Mouse (Mus musculus) liver, postnatal 0 days (tissue): ENCODE results near the gene Gpc1.

ENCODE experiments used
- CTCF ChIP-seq: sonication (generic); IDR thresholded peaks from 2 replicates; pipeline ENCODE4 v1.5.1; 2016; ENCODE audit warnings: antibody characterized with exemption, low read depth
- EP300 ChIP-seq: IDR thresholded peaks from 2 replicates; pipeline ENCODE4 v1.6.1; 2016; ENCODE audit warnings: antibody characterized with exemption, low read depth, mild to moderate bottlenecking

GRCm38 (mm10) chr1:92787221-92787620, 44.2 kb upstream of the Gpc1 start:
- TF ChIP-seq CTCF: no peak
- TF ChIP-seq EP300: no peak
